Mouse (Mus musculus): ENCODE measurements around the gene Rnf43.

Rnf43 gene

GRCm38 (mm10) chr11:87662407-87662806 lies at the start of gene Rnf43:
Rnf43 (plus strand) TSS chr11:87662722.
- DNase-seq (ENCODE audit: low spot score) = peak; percentile 77

GRCm38 (mm10) chr11:87613972-87614371 lies 48.5 kb upstream of the Rnf43 start:
- DNase-seq (ENCODE audit: low spot score) = no peak

GRCm38 (mm10) chr11:87615551-87615950 lies 47.0 kb upstream of the Rnf43 start:
- DNase-seq (ENCODE audit: low spot score) = no peak

- no peak for DNase-seq (ENCODE audit: low spot score)
Measured at GRCm38 (mm10) chr11:87615952-87616351, 46.6 kb upstream of the Rnf43 start.

DNA sequence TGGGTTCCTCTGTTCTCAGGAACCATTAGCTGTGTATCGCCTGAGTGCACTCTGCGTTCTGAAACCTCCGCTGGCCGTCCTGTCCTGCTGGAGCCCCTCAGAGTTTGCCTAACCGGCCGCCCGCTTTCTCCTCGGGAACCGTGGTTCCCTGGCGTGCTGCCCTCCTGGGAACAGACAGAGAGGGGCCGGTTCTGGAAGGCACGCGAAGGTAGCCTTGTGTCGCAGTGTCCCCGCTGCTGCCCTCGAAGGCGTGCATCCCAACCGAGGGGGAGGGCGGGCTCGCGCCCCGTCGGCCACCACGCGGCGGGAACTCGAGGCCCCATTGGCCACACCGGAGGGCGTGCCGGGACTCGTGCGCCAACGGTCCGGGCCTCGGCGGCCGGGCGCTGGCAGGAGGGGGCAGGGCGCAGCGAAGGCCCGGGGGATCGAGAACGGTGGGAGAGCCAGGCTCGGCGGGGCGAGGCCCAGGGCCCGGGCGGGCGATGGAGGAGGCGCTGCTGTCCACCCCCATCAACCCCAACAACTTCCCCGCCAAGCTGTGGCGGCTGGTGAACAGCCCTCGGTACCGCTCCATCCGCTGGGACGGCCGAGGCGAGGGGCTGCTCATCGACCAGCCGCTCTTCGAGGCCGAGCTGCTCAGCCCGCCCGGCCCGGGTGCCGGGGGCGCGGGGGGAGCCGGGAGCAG lies 45.6 kb upstream of the Rnf43 start, which contains the start of gene Hsf5:
Gene Hsf5, plus strand, starts transcription at position 375 of the 685 bp plus-strand sequence.
- no peak for DNase-seq (ENCODE audit: low spot score)

DNA sequence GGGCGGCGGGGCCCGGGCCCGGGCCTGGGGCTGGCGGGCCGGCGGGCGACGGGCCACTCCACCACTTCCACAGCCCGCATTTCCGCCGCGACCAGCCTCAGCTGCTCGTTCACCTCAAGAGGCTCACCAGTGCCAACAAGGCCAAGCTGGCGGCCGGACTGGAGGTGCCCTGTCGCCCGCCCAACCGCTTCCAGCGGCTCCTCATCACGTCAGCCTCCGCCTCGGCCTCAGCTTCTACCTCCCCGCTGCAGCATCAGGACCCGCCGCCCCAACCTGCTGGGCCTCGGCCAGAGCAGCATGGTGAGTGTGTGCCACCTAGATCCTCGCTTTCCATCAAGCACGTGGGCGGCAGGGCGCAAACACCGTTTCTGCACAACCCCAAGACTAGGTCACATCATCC lies 44.9 kb upstream of the Rnf43 start:
- no peak for DNase-seq (ENCODE audit: low spot score)

GRCm38 (mm10) chr11:87623160-87623559 lies 39.4 kb upstream of the Rnf43 start:
- no peak for DNase-seq (ENCODE audit: low spot score)

DNA sequence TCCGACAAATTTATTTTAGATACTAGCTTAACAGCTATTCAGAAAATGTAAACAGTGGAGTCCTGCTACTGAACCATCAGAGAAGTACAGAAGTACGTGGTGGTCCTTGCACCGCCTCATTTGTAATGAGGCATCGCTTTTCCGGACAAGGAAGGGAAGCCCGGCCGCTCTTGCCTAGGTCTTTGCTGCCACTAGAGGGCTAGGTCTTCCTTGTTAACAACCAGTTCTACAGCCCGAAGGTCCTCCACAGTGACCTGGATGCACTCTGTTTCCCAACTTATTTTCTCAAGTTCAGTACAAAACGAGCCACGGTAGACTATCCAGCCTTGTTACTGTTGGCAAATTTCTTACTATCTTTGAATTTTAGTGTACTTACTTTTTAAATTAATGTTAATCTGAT lies 32.7 kb upstream of the Rnf43 start:
- DNase-seq (ENCODE audit: low spot score) = no peak

GRCm38 (mm10) chr11:87638793-87639192 lies 23.7 kb upstream of the Rnf43 start:
- DNase-seq (ENCODE audit: low spot score) = no peak

GRCm38 (mm10) chr11:87639206-87639605 lies 23.3 kb upstream of the Rnf43 start:
- peak; percentile 58 for DNase-seq (ENCODE audit: low spot score)

DNA sequence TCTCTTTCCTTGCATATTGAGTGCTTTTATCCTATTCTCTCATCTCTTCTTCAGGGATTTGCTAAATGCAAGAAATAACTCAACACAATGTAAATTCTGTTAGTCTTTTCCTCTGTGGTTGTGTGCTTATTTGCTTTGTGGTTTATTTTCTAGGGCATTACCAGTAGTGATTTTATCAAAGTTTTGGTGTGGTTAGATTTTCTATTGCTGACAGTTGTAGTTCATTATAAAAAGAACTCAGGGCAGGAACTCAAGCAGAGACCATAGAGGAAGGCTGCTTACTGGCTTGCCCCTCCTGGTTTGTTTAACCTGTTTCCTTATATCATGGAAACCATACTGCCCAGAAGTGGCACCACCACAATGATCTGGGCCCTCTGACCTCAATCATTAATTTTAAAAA lies 19.7 kb upstream of the Rnf43 start:
- no peak for DNase-seq (ENCODE audit: low spot score)

DNA sequence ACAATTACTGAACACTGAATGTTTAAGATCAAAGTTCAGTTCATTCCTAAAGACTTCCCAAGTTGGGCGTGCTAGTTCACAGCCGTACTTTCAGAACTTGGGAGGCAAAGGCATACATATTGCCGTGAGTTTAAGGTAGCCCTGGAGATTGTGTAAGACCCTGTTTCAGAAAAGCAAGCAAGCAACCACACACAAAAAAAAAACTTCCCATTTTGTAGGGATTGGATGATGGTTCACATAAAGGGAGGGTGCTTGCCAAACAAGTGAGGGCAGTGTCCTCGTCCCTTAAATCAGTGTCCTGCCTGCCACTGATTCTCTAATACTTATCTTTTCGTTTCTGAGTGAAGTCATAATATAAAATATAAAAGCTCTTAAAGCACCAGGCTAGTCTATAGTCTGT lies 7.8 kb upstream of the Rnf43 start:
- DNase-seq (ENCODE audit: low spot score) = no peak

DNA sequence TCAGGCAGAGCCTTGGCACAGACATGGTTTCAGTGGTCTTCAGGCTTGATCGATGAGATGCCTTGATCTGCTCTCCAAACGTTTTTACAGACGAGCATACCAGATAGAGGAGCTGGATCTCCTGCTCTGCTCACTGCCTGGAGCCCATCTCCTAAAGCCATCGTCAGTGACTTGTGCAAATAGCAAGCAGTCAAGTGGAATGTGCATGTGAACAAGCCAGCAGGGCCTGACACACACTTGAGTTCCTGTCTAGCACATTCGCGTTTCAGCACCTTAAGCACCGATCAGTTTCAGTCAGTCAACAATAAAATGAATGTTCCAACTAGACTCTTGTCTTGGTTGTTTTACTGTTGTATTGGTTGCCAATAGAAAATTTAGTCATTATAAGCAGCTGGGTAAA lies 3.3 kb upstream of the Rnf43 start:
- no peak for DNase-seq (ENCODE audit: low spot score)

GRCm38 (mm10) chr11:87662822-87663221 lies 300 bp downstream of the Rnf43 start:
- no peak for DNase-seq (ENCODE audit: low spot score)

DNA sequence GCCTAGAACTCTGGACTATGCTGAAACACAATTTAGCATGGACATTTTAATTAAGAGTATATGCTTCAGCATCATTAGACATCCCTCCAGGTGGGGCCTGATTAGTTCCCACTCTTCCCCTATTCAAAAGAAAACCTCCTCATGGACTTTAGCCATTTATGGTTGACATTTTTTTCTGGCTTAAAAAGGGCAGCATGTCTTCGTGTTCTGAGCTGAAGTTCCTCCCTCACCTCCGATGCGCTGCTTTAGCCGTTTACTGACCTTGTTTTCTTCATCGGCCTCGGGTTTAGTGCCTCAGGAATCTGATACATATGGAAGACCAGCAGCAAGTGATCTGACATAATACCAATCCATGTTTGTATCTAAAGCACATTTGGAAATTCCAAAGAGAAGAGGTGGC lies 1.4 kb downstream of the Rnf43 start:
- DNase-seq (ENCODE audit: low spot score) = no peak

GRCm38 (mm10) chr11:87664521-87664920 lies 2.0 kb downstream of the Rnf43 start:
- DNase-seq (ENCODE audit: low spot score) = no peak

DNA sequence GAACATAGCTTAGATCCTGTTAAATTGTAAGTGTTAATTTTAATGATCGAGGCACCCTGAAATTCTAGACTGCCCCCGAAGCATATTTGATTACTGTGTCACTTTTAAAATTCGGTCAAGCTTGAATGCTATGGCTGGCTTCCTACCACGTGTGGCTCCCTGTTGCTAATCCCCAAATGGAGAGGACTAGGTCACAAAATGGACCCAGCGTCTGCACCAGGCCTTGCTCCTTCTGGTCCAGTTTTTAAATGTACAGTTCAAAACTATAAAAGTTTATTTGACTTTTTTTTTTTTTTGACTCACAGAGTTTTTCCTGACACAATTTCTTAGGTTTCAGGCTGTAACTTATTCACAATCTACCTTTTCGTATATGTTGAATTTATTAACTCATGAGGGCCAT lies 2.7 kb downstream of the Rnf43 start:
- DNase-seq (ENCODE audit: low spot score) = no peak

- DNase-seq (ENCODE audit: low spot score) = no peak
Measured at GRCm38 (mm10) chr11:87665658-87666057, 3.1 kb downstream of the Rnf43 start.

DNA sequence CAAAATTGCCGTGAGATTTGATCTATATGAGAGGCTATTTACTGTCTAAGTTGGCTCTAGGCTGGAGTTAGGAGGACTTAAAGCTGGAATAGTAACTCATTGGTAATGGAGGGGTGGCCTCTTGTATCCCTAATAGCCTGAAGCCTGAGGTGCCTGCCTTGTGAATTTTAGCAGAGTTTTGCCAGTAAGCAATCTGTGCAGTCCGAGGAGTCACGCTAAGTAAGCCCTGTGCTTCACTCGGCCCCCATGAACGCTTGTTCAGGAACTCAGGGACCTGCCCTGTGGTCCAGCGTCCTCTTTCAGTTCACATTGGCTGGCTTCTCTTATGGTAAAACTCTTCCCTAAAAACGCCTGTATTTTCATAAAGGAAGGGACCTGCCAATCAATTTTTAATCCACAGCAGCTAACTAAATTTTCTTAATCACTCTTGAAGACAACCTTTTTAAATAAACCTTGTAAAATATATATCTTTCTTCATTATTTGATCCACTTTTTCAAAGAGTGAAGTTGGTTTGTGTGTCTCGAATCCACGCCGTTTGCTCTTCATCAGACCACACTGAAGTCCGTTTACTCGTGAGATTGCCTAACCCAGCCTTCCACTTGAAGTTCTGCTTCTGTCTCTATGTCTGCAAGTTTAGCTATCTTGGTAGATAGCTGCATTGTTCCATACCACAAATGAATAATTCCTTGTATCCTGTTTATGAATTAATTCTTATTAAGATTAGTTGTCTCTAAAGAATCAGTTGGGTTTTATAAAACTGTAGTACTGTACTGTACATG lies 3.9 kb downstream of the Rnf43 start:
- no peak for DNase-seq (ENCODE audit: low spot score)

DNA sequence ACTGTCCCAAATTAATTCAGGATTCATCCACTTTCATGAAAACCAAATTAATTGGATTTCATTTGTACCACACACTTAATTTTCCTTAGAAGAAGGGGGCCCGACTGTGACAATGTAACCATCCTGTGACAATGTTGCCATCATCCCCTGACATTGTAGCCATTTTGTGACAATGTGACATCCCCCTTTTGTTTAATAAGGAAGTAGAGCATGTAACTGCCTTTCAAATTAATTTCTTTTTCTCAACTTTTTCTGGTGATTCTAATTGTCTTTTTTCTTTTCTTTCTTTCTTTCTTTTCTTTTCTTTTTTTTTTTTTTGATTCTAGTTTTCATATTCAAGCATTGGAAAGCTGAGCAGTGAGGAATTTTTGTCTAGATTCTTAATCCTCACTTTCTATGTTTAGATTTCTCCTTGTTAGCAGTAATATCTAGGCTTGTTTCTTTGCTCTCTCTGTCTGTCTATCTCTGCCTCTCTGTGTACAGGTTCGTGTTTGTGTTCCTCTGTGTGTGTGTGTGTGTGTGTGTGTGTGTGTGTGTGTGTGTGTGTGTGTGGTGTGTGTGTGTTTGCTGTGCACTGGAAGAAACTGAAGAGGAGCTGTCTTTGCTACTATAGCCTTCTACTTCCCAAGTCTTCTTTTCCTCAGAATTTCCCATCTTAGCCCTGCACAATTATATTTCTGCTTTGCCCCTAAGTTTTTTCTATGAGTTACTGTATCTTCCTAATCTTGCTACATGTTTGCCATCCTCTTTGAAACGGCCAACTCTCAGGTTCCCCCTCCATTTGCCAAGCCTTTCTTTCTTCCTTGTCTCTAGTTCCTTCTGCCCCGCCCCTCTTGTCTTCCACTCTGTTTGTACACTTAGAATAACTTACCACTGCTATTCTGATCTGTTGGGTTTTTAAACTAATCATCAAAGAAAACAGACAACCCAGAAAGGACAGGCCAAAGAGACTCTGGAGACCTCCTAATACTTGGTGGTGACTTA lies 4.9 kb downstream of the Rnf43 start:
- no peak for DNase-seq (ENCODE audit: low spot score)

- DNase-seq (ENCODE audit: low spot score) = no peak
Measured at GRCm38 (mm10) chr11:87673282-87673681, 10.8 kb downstream of the Rnf43 start.

DNA sequence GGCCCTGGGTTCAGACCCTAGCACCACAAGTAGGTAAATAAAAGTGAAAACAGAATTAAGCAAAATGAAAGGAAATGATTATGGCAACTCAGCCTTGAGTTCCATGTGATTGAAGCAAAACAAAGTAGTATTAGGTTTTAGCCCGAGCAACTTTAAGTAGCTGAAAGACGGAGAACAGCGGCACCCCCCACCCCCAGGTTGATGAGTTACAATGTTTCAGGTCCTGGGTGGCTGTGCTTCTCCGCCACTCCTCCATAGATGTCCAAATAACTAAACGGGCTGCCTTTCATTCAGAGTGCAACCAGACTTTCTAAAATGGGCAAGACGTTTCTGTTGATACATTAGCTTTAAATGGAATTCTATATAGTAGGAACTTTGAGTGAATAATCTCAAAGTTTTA lies 13.1 kb downstream of the Rnf43 start:
- DNase-seq (ENCODE audit: low spot score) = no peak
